Mouse (Mus musculus) gastrocnemius, postnatal 36 days (tissue): Measurements from ENCODE around the gene Rbm47. TPM values are rescaled to one million over a fixed set of nuclear protein-coding genes. Genes with fewer than 3 reads are reported as not detected.

ENCODE experiments used
- DNase-seq, 2 experiments: peaks; one replicate each; pipeline ENCODE4 v3.0.0; 2022
- intact Hi-C: fragments of 180-260 bp; cut with DNase I; formaldehyde crosslinking; loops from one replicate; pipeline ENCODE4 v1.15.1; 2025
- total RNA-seq, 2 experiments: library from RNA; stranded (reverse); gene quantifications; 2 replicates each; pipeline ENCODE4 v1.2.3; 2021

The Rbm47 gene
- total RNA-seq, 2 experiments from 2014 or later, result 0.47 to 0.71 TPM

DNA sequence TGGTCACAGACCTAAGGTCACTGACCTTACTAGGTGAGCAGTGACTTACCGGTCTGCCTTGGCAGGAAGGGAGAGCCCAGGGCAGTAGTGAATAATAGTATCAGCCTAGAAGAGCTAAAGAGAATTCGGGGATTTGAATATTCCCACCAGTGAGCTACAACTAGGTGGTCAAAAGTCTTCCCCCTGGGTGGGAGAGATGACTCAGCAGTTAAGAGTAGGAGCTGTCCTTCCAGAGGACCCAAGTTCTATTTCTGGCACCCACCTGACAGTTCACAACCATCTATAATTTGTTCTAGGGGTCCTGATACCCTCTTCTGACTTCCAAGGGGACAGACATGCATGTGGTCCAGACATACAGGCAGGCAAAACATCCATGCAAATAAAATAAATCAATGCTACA is 102.6 kb downstream of the Rbm47 start:
- DNase-seq, result no peak
- intact Hi-C loops, result no loop called here

DNA sequence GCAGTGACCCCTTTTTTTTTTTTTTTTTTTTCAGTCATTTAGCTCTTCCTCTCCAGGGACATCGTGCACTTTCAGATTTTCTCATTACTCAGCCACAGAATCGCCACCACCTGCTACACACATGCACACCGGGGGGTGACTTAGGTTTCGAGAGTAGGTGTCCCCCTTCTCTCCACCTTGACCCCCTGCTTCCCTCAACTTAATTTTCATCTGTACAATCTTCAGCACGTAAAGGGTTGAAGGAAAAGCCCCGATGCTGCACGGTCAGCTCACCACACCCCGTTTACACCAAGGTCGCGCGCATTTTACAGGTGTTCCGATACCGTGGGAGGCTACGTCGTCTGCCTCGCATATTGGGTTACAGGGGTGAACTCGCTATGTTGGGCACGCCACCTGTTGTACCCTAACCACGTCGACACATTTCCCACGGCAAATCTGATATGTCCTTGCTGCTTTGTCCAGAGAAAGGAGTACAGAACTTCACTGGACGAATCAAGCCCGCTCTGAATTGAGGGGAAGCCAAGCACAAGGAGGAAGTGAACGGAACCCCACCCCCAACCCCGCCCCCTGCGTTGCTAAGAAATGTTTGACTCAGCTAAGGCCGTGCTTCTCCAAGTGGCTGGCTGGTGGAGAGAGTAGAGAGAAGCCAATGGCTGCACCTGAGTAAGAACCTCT is 103.3 kb downstream of the Rbm47 start:
- intact Hi-C loops, result no loop called here
- DNase-seq, result peak; percentile 18

DNA sequence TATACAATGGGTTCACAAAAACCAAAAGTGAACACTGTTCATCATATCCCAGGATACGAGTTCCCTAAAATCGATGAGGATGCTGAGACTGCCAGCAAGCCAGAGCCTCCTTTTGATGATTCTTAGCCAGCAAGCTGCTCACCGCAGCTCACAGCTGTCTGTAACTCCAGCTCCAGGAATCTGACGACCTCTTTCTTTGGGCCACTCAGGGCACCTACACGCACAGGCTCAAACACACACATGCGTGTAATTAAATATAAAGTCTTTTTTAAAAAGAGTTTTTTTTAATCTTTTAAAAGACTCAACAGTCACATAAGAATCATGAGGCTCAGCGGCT is 103.8 kb downstream of the Rbm47 start:
- DNase-seq, result no peak
- intact Hi-C loops, result no loop called here

DNA sequence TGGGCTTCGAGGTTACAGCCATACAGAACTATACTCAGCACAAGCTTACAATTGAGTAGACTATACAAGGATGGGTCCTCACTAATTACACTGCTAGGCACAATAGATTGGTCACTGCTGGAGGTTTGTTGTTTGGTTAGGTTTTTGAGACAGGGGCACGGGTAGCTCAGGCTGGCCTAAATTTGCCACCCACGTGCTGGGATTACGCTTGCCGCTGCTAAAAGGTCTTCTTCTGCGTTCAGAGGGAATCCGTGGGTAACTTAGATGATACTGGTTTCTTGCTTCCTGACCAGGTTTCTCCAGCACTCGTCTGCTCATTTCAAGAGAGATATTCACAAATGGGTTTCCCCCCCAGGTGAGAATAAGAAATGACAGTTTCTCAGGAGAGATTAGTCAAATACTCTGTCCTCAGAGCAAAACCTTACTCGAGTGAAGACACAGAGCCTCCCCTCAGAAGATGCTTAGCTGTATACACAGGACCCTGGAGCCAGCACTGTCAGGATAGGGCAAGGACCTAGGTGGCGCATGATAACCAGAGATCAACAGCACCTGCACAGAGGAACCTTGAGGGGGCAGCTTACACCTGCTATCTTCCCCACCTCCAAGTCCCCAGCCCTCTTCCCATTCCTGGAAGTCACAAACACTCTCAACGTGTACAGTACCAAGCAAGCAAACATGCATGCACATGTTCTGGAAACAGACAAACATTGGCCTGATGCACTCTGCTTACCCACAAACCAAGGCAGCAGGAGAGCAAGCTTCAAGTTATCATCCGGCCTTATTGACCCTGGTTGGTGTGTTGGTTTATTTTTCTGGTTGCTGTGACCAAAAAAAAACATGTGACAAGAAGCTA is 104.6 kb downstream of the Rbm47 start:
- no peak for DNase-seq

DNA sequence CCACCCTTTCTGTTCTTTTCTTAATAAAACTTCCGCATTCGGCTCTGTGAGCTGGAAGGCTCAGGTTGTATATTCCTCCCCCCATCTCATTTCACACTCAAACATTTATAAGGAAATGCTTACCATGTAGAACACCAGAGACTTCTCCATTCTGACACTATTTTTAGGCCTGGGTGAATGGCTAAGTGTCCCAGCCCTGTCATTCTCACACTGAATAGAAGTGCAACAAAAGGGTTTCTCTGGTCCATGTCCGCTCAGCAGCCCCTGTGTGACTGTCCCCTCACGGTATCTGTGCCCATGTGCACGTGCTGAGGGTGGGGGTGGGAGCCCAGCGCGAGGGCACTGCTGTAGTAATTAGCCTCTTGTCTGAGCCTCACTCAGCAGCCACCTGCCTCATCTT is 105.7 kb downstream of the Rbm47 start:
- no peak for DNase-seq
- intact Hi-C loops, result no loop called here

More for the DNA sequence above, 104.6 kb downstream of the Rbm47 start:
- intact Hi-C loops, result no loop called here

DNA sequence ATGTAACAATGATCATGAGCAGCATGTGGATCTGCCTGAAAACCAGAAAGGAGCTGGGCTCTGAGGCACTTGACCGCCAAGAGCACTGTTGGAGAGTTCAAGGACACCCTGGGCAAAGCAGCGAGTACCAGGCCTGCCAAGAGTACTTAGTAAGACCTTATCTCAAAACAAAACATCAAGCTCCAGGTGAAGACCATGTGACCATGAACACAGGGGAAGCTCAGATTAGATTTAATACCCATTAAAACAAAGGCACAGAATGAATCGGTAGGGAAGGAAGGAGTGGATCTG is 110.0 kb downstream of the Rbm47 start:
- no peak for DNase-seq
- intact Hi-C loops, result no loop called here

DNA sequence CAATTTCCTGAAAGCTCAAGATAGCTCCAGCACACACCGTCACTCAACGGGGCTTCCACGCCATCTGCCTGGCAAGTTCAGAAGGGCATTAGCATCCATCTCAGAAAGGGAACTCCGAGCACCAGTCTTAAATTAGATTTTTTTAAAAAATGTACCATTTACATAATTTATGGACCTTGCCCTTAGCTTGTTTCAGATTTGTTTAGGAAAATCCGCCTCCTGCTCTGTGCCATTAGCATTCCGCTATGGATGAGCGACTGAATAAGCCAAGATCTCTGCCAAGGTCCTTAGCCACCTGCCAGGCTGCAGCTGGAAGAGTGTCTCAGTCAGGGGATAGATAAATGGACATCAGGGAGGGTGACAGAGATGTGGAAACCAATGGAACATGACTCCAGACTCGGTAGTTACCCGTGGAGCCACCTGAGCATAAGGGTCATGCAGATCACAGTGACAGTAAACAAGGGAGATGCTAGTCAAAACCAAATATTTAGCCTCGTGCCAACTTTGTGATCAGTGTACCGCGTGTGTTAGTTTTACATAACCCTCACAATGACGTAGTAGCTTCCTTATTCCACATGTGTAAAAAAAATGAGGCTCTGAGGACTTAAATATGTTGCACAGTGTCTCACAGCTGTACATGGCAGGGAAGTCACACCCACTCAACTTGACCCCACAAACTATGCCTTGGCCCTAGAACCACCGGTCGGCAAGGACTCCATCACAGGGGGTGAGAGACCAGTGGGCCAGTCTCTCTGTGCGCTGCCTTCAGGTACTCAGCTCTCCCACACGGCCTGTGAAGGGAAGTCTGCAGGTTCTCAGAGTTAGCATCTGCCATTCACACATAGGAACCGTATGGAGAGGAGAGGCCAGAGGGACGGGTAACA is 110.6 kb downstream of the Rbm47 start:
- intact Hi-C loops, result no loop called here
- no peak for DNase-seq

DNA sequence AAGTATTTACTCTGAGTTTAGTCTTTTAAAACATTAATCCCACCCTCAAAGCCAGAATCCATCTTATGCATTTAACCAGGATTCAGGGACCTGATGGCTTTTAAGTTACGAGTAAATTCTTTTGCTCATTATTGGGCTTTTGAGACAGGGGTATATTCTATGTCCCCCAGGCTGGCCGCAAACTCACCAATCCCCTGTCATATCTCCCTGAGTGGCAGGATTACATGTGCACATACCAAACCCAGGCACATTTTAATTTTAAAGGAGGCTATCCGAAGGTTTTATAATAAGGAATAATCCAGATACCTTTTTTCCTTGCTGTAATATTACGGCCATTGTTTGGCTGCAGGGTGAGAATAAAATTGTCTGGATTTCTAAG is 111.3 kb downstream of the Rbm47 start:
- intact Hi-C loops, result no loop called here
- DNase-seq, result no peak

DNA sequence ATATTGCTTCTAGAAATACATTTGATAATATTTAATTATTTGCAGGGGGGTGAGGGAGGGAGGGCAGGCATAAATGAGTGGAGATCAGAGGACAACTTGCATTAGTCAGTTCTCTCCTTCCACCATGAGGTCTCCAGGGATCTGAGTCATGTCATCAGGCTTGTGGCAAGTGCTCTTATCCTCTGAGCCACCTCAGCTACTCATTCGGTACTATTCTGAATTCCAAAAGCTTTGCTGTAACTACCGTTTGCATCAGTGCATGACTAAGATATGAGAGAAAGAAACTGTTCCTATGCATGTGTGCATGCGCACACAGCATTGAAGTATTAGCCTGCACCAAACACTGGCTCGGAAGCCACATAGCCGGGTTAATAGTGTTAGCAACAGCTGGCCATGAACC is 114.1 kb downstream of the Rbm47 start:
- DNase-seq, result no peak

DNA sequence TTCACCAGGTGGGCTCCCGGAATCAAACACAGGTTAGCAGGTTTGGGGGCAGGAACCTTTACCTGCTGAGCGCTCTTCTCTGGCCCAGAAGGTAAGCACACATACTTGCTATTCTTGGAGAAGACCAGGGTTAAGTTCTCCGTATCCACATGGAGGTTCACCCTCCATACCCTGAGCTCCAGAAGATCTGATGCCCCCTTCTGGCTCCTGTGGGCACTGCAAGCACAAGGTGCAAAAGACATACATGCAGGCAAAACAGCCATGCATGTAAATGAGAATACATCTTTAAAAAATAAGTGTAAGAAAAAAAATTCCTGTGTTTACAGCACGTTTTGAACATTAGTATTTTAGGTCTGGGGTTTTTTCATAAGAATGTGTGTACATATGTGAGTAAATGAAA is 116.2 kb downstream of the Rbm47 start:
- intact Hi-C loops, result no loop called here
- DNase-seq, result no peak

More for the DNA sequence above, 114.1 kb downstream of the Rbm47 start:
- intact Hi-C loops, result no loop called here

DNA sequence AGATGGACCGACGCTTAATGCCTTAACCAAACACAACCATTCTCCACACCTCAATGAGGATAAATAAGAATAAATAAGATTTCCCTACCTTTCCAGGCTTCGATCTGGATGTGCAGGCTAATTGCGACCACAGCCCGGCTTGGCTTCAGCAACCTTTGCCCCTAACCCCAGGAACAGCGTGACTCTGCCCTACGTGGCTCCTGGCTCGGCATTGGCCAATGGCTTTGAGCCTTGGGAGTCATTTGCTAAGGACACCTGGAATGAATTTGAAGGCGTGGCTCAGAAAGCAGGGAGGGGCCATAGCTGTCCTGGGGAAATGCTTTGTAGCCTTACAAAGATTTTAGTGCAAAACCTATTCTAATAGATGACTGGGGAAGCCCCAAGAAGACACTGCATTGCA is 118.5 kb downstream of the Rbm47 start:
- no peak for DNase-seq
- intact Hi-C loops, result no loop called here

DNA sequence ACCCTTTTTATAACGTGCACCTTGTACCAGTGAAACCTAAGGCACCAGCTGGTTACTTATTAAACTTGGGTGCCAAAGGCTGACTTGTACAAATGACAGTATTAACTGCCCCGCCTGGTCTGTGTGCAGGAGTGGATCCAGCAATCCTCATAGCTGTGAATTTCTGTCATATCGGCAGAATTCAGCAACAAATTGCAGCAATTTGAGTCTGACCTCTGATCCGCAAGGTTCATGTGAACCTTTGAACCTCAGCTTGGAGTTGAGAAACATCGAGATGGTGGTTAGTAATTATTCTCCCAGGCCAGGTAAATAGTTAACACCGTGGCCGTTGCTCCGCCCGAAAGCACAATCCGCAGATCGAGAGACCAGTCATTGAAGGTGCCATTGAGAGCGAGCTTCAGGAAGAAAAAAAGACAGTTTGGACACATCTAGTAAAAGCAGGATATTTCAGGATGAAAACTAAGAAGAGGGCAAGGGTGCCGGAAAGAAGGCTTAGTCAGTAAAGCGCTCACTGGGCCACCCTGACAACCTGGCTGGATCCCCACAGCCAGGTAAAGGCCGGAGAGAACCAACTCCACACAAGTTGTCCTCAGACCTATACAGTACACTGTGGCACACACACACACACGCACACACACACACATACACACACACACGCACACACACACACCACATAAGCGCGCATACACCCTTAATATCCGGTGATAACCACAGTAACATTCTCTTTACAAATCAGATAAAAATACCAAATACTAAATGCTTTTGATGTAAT is 120.0 kb downstream of the Rbm47 start:
- no peak for DNase-seq
- intact Hi-C loops, result no loop called here

DNA sequence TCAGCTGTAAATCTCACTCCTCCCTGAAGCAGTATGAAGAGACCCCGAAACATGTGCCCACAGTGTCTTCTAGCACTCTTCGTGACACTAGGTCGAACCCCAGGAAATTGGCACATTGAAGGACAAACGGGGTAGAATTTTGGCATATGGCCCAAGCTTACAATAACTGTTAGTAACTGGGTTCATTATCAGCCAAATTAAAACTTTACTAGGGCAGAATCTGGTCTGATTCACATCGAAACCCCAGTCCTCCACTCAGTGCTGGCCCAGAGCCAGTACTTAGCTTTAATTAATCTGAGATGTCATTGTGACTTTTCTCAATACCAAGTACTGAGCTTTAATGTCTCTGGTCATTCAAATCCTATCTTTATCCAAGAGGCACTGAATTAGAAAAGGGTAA is 122.1 kb downstream of the Rbm47 start:
- intact Hi-C loops, result no loop called here
- no peak for DNase-seq

DNA sequence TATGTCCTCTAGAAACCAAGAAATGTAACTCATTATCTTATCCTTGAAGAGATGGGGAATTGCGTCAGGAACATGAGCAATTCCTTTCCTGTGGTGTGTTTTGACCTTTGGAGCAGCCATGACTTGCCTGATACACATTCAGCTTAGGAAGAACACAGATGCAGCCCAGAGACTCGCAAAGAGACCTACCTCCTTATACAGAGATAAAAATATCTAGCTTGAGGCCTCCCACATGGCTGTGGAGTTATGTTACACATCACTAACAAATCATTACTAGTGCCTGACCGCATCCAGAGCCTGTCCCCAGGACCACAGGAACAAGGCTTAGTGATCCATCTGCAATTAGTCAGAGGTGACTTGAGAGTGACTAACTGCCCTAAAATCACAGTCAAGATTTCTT is 126.6 kb downstream of the Rbm47 start:
- no peak for DNase-seq
- intact Hi-C loops, result no loop called here

DNA sequence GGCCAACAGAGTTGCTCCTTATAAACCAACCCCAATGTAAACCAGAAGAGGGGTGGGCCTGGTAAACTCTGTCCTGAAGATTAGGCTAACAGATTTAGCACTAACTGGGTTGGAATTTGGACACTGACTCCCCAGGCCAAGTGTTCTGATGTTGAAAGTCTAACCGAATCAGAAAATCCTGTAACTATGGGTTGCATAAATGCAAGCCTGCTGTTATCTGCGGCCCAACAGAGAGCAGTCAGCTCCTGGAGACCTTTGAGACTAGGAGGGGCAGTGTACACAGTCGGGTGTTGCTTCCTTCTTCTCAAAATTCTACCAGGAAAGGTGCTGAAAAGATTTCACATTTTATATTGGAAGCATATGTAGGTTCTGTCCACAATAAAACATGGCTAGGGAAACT is 129.0 kb downstream of the Rbm47 start:
- intact Hi-C loops, result no loop called here

DNA sequence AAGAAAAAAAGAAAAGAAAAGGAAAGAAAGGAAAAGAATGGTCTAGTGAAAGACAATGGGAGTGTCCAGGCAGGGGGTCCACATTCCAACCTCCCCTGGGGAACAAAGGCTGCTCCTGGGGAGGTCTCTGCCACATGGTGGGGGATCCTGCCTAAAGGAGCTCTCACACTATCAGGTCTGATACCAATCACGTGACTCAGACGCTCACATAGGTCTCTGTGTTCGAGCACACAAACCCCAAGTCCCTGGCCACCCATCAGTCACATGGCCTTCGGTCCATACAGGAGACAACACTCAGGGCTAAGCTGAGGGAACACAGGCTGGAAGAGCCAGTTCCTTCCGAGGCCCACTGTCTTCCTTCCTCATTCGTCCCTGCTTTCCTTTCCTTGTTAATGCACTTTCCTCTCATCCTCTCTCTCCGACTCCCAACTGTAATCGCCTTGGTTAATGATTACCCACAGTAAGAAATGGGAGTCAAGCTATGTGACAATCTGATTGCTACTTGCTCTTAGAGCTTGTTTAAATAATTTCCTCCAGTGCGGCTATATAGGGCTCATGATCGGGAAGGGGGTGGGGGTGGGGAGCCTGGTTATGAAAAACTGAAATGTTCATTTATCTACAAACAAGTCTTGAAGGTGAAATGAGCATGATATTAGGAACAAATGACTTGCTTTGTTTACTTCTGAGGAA is 130.1 kb downstream of the Rbm47 start:
- intact Hi-C loops, result no loop called here
- no peak for DNase-seq

More for the DNA sequence above, 129.0 kb downstream of the Rbm47 start:
- DNase-seq, result no peak

DNA sequence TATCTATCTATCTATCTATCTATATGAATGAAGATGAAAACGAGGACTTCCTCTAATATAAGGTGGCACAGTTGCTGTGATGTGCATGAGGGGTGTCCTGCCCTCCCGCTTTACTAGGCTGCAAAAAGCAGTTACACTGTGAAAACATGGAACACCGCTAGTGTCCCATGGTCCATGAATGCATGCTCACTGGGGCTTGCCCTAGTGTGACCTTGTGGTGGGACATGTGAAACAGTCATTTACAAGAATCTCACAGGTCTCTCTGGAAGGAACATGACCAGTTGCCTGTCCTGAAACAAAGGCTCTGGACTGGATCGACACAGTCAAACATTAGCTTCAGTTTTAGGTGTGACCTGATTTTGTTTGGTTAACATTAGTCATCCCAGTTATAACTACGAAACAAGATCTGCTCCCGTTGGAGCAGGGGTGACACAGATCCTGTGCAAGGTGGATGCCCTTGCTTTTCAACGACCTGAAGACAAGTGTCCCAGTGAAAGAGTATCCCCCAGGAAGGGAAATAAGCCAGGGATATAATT is 132.1 kb downstream of the Rbm47 start:
- no peak for DNase-seq
- intact Hi-C loops, result no loop called here

DNA sequence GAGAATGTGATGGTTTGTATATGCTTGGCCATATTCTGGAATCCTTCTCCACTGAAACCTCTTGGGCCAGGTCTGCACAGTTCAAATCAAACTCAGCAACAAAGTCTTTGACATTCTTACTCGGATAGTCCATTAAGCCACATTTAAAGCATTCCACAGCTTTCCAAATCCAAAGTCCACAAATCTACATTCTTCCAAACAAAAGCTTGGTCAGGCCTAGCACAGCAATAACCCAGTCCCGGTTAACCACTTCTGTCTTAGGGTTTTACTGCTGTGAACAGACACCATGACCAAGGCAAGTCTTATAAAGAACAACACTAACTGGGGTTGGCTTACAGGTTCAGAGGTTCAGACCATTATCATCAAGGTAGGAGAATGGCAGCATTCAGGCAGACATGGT is 133.1 kb downstream of the Rbm47 start:
- no peak for DNase-seq
- intact Hi-C loops, result no loop called here

DNA sequence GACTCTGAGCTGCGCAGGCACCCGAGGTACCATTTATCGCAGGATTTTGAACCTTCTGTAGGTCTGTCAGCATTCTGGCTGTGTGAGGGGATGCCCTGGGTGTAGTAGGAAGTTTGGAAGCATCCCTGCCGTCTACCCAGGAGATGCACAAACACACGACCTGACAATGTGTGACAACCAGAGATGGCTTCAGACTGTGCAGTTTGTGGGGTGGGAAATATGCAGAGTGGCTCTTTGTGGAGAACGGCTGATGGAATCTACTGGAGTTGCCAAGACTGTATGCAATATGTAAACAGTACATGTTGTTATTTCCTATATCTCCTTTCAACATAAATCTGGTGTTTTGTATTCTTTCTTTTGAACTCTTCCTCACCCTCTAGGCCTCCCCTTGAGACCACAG is 135.9 kb downstream of the Rbm47 start:
- no peak for DNase-seq
- intact Hi-C loops, result no loop called here
